Mouse (Mus musculus): ENCODE measurements at regions not wholly inside any gene's neighbourhood (a gene's known extent, or its start where the extent isn't known, plus 50 kb on each side); places are given as distances from the start of the nearest gene placed in this dataset.

DNA sequence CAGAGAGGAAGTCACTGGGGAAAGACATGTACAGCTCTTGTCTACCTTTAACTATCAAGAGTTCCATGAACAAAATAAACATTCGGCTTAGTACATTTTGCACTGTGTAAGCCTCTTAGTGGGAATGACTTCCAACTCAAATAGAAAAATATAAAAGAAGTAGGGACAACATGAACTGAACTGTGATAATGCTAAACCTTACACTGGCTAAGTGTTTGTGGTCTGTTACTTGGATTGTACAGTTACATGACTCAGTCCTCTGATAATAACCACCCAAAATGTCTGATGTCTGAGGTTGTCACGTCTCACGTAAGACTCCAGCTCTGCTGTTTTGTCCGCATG is 227.4 kb downstream of the Gm11077 start:
- no peak for TF ChIP-seq CTCF (IDR thresholded peaks at IDR 0.05; ENCODE audit: control insufficient read depth, insufficient read depth, insufficient read length)
- no peak for TF ChIP-seq FOSL1 (IDR thresholded peaks at IDR 0.05; ENCODE audit: insufficient read depth, low read length, poor library complexity, severe bottlenecking)
- no peak for TF ChIP-seq USF1 (IDR thresholded peaks at IDR 0.05; ENCODE audit: low read depth)

Data from C2C12 (cell line).